Mouse (Mus musculus): ENCODE results near the gene Map4. TPM values are rescaled to one million over a fixed set of nuclear protein-coding genes. Genes with fewer than 3 reads are reported as not detected.

Map4 gene
- polyA plus RNA-seq, 1 experiment from 2014 or later: 77.6 TPM

GRCm38 (mm10) chr9:110132201-110132605 is 200.9 kb downstream of the Map4 start:
- peak; percentile 59 for ATAC-seq (replicated peaks; ENCODE audit: insufficient number of reproducible peaks, insufficient read depth, low FRiP score, low read depth)
- H3K4me3 ChIP-seq: peak overlapping the region; percentile 93
- WGBS: under 1% methylated on average over 30 of the region's 38 CpGs
- H3K9me3 ChIP-seq (replicated peaks): no peaks in the 10 kb centered on the region
- H3K9ac ChIP-seq: peak overlapping the region; percentile 95
- H3K4me1 ChIP-seq (replicated peaks): peaks cover 17% of the 10 kb centered on the region
- peaks cover 9% of the 10 kb centered on the region; the same call in 1 of the 2 replicates for H3K36me3 ChIP-seq
- H3K27ac ChIP-seq: peak overlapping the region; percentile 91
- no peaks in the 10 kb centered on the region for H3K27me3 ChIP-seq
- peak overlapping the region; percentile 77 for H3K4me2 ChIP-seq

- H3K9me3 ChIP-seq (replicated peaks): no peaks in the 10 kb centered on the region
- H3K36me3 ChIP-seq: peaks cover 9% of the 10 kb centered on the region; the same call in 1 of the 2 replicates
- ATAC-seq (replicated peaks; ENCODE audit: insufficient number of reproducible peaks, insufficient read depth, low FRiP score, low read depth): no peak
- H3K4me1 ChIP-seq (replicated peaks): peaks cover 17% of the 10 kb centered on the region
- H3K27me3 ChIP-seq: no peaks in the 10 kb centered on the region
- H3K9ac ChIP-seq: 0 out of 2 replicates have a peak overlapping the region, but pooled peaks have one; percentile 95
- H3K4me2 ChIP-seq: peak overlapping the region; percentile 77
- no peak overlapping the region for H3K27ac ChIP-seq
- WGBS: 48% methylated on average over 6 of the region's 6 CpGs
- peak overlapping the region; percentile 93 for H3K4me3 ChIP-seq
These were observed 201.7 kb downstream of the Map4 start for GRCm38 (mm10) chr9:110132921-110133320.

Small RNA genes within 50 kb of the gene (microRNA-seq; reads per million reads assigned to microRNA genes)
- 1.3 reads per million for gene Mir7089

Other genes starting within 250 kb of the Map4 start
- not detected in 2 replicates for gene Fbxw18, start 228.8 kb upstream of the Map4 start, polyA plus RNA-seq (2015; fragmentation: Nextera tagmentation; extraction: Ambion mirVana)
- not detected in 2 replicates for gene Fbxw26, start 185.4 kb upstream of the Map4 start, polyA plus RNA-seq (2015; fragmentation: Nextera tagmentation; extraction: Ambion mirVana)
- not detected in 2 replicates for gene Fbxw27, start 140.8 kb upstream of the Map4 start, polyA plus RNA-seq (2015; fragmentation: Nextera tagmentation; extraction: Ambion mirVana)
- gene Spink8, start 119.2 kb upstream of the Map4 start, polyA plus RNA-seq (2015; fragmentation: Nextera tagmentation; extraction: Ambion mirVana): 1.4 TPM in 1 of 2 replicates, not detected in the other
- 47.5 and 54.3 TPM in 2 replicates for gene Nme6, start 98.7 kb upstream of the Map4 start, polyA plus RNA-seq (2015; fragmentation: Nextera tagmentation; extraction: Ambion mirVana)
- 2.0 and 3.7 TPM in 2 replicates for gene Camp, start 81.8 kb upstream of the Map4 start, polyA plus RNA-seq (2015; fragmentation: Nextera tagmentation; extraction: Ambion mirVana)
- 12.0 and 17.9 TPM in 2 replicates for gene Cdc25a, start 55.9 kb upstream of the Map4 start, polyA plus RNA-seq (2015; fragmentation: Nextera tagmentation; extraction: Ambion mirVana)
- 56.6 and 70.7 TPM in 2 replicates for gene Smarcc1, start 186.2 kb downstream of the Map4 start, polyA plus RNA-seq (2015; fragmentation: Nextera tagmentation; extraction: Ambion mirVana)
- gene Dhx30, start 186.4 kb downstream of the Map4 start, polyA plus RNA-seq (2015; fragmentation: Nextera tagmentation; extraction: Ambion mirVana): 83.5 and 92.4 TPM in 2 replicates

Measured in heart, embryonic 15.5 days (tissue).